Mouse (Mus musculus) lung, adult 2 months (tissue): ENCODE data around the gene Tle3. TPM values are rescaled to one million over a fixed set of nuclear protein-coding genes. Genes with fewer than 3 reads are reported as not detected.

ENCODE experiments used
- DNase-seq: peaks from one replicate; pipeline ENCODE4 v3.0.0; 2022
- H3K4me1 ChIP-seq: fragments of 200-500 bp; 2 replicates; pipeline ENCODE4 v1.6.1; 2011; ENCODE audit warnings: low read length; ENCODE audit not compliant: control insufficient read depth, insufficient read depth
- H3K4me3 ChIP-seq: fragments of 200-500 bp; replicated peaks from 2 replicates; pipeline ENCODE3; 2011; ENCODE audit warnings: low read depth, mild to moderate bottlenecking, control low read depth, low read length; ENCODE audit errors: extremely low read depth
- CTCF ChIP-seq: fragments of 200-500 bp; IDR thresholded peaks from 2 replicates; pipeline ENCODE4 v1.5.1; 2011; ENCODE audit warnings: mild to moderate bottlenecking, low read length, control low read depth; ENCODE audit not compliant: insufficient read depth
- POLR2A ChIP-seq: fragments of 200-500 bp; IDR thresholded peaks from 2 replicates; pipeline ENCODE4 v1.6.1; 2011; ENCODE audit warnings: low read depth, mild to moderate bottlenecking, control low read depth, low read length, borderline replicate concordance; ENCODE audit errors: extremely low read depth
- WGBS: fragments of 180-500 bp; shearing (Covaris S2); methylation state at CpG from one replicate; pipeline ENCODE4 v1.1.7; 2018; 5-methylcytosine and 5-hydroxymethylcytosine counted together
- polyA plus RNA-seq: library from polyadenylated mRNA; depleted of rRNA; stranded (reverse); fragments of >200 nt; gene quantifications from 2 replicates; pipeline ENCODE4 v1.2.3, GENCODE M21; 2012

Tle3 gene
- polyA plus RNA-seq, 1 experiment = 55.1 TPM

- H3K4me3 ChIP-seq = no peak overlapping the region
- no peak for TF ChIP-seq CTCF
- TF ChIP-seq POLR2A = no peak
- no peak for DNase-seq
- no peaks in the 10 kb centered on the region for H3K4me1 ChIP-seq
- 77% methylated on average over 5 of the region's 5 CpGs for WGBS
Measured at GRCm38 (mm10) chr9:61456441-61457161, 84.4 kb downstream of the Tle3 start.

- no peak for TF ChIP-seq CTCF
- TF ChIP-seq POLR2A = no peak
- H3K4me1 ChIP-seq = no peaks in the 10 kb centered on the region
- no peak overlapping the region for H3K4me3 ChIP-seq
- DNase-seq = no peak
- 45% methylated on average over 10 of the region's 10 CpGs for WGBS
Measured at GRCm38 (mm10) chr9:61457162-61457523, 85.0 kb downstream of the Tle3 start.

GRCm38 (mm10) chr9:61461859-61462258 is 89.7 kb downstream of the Tle3 start:
- no peaks in the 10 kb centered on the region for H3K4me1 ChIP-seq
- DNase-seq = no peak
- no peak for TF ChIP-seq CTCF
- TF ChIP-seq POLR2A = no peak
- 37% methylated on average over 4 of the region's 4 CpGs for WGBS
- no peak overlapping the region for H3K4me3 ChIP-seq

GRCm38 (mm10) chr9:61467436-61467835 is 95.3 kb downstream of the Tle3 start:
- 76% methylated on average over 3 of the region's 3 CpGs for WGBS
- TF ChIP-seq POLR2A (no peak), CTCF (no peak)

More at GRCm38 (mm10) chr9:61467436-61467835, 95.3 kb downstream of the Tle3 start:
- Histone ChIP-seq H3K4me1 (no peaks in the 10 kb centered on the region), H3K4me3 (no peak overlapping the region)
- no peak for DNase-seq
